Mouse (Mus musculus): Measurements from ENCODE around the gene Stxbp1.

Gene Stxbp1

DNA sequence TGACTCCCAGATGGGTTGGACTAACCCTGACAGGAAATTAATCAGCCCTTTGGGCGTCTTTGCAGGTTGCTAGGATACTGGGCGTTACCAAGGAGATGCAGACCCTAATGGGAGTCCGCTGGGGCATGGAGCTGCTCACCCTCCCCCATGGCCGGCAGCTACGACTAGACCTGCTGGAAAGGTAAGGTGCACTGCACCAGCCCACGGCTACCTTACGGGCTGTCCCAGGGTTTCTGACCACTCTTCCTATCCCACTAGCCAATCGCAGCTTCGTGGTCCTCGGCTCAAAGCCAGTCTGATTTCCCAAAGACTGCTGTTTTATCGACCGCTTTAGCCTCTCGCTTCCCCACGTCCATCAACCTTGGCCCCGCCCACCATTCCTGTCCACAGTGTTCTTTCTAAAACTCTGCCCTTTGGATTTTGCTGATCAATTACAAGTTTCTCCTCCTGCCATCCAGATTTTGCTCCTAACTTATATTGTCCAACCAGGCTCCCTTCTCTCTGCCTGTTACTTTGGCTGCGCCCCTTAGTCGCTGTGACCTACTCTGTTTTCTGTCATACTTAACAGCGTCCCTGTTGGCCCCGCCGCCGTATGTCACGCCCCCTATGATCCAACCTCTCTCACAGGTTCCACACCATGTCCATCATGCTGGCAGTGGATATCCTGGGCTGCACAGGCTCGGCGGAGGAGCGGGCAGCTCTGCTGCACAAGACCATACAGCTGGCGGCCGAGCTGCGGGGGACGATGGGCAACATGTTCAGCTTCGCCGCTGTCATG, 96.0 kb downstream of the Stxbp1 start:
- DNase-seq, result peak; percentile 60

DNA sequence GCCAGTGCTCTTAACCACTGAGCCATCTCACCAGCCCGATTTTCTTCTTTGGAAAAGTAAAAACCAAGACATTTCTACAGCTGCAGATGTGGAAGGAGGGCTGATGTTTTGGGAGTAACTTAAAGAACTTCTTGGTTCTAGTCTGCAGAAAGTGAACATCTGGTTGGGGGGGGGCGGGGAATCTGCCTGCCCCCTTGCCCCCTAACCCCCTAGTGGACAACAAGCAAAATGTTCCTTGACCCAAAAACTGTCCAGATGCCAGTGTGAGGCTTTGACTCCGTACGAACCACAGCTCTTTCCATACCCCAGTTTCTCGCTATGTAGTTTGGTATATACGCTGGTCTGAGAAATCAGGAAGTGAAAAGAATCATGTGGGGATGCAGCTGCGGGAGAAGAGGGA, 96.8 kb downstream of the Stxbp1 start:
- DNase-seq, result no peak

DNA sequence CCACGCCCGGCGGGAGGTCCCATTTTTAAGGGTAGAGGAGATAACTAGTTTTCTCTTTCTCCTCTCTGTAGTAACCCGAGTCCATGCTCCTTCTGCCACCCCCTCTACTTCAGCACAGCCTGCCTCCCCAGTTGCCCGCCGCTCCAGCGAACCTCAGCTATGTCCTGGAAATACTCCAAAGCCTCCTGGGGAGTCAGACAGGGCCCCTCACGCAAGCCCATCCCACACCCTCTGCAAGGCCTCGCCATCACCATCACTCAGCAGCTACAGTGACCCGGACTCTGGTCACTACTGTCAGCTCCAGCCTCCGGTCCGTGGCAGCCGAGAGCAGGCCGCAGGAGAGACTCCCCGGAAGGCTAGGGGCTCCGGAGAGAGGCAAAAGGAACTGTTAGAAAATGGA, 98.0 kb downstream of the Stxbp1 start:
- no peak for DNase-seq

DNA sequence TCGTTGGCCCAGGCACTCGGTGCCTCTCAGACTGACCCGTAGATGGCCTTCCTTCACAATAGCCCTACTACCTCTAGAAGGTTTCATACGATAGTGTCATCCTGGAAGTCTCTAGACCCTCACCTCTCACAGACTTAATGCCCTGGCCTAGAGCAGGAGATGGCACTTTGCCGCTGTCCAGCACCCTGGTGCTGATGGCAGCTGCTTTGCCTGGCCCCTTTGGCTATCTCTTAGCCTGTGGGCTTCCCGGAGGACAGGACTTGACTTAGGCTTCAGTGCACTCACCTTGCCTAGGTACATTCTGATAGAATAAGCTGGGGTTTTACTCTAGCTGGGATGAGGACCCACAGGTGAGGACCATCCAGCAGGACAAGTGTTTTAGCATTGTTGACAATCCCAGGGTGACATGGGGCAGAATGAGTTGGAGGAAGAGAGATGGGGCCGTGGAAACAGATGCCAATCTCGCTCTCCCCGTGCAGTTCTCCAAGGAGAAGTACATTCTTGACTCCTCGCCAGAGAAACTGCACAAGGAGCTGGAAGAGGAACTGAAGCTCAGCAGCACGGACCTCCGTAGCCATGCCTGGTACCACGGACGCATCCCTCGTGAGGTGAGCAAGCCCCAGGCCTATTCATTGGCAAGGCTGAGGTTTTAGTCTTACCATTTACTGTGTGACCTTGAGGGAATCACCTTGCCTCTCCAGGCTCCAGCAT, 102.6 kb downstream of the Stxbp1 start:
- no peak for DNase-seq

- no peak for DNase-seq
Measured at GRCm38 (mm10) chr2:32742173-32742531, 104.9 kb downstream of the Stxbp1 start.

DNA sequence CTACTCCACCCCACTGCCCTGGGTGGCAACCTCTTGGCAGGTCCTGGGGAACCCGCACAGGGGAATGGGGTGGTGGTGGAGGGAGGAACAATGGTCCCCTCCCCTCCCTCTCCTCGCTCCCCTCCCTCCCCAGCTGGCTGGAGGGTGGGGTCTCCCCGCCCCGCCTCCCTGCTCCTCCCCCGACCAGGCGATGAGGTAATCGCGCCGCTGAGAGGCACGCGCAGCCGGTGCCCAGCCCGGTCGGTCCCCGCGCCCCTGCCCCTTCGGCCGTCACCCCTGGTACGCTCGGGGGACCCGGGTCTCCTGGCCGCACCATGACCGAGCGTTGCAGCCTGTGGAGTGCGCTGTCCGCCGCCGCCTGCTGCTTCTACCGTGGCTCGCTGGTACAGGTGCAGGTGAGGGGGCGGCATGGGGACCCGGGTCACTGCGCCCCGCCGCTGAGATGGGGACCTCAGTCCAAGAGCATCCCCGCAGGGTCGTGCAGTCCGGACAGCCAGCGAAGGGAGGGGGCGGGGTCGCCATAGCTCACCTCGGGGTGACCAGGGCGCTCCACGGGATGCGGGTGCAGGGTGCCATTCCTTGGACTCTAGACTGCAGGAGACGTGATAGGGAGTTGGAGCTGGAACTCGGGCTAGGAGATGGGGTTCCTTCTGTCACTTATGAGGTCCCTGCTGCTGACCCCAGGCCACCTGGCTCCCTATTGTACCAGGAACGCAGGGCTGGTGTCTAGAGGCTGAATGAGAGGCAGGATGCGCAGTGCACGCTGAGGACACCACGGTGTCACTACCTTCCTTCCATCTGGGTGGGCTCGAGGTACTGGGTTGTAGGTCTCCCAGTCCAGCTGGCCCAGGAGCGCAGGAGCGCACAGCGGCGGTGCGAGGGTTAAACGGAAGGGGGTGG, 105.5 kb downstream of the Stxbp1 start:
- DNase-seq, result peak; percentile 44

- DNase-seq, result no peak
Measured at GRCm38 (mm10) chr2:32740916-32741272, 106.2 kb downstream of the Stxbp1 start, which contains the start of gene 6330409D20Rik. Gene 6330409D20Rik, minus strand, starts transcription at chr2:32741016.

GRCm38 (mm10) chr2:32739311-32739710, 107.7 kb downstream of the Stxbp1 start:
- no peak for DNase-seq
